Mouse (Mus musculus) bone marrow macrophage, adult 2 months (primary cell): ENCODE results near the gene Lgmn.

Source experiments
- CTCF ChIP-seq: IDR thresholded peaks from 2 replicates; pipeline ENCODE4 v1.5.1; 2012; ENCODE audit warnings: low read depth, mild to moderate bottlenecking, low read length, moderate library complexity
- POLR2A ChIP-seq: IDR thresholded peaks from 2 replicates; pipeline ENCODE4 v1.6.1; 2012; ENCODE audit warnings: mild to moderate bottlenecking, low read depth, low read length, borderline replicate concordance

GRCm38 (mm10) chr12:102348447-102348846, 91.2 kb downstream of the Lgmn start:
- TF ChIP-seq POLR2A (no peak), CTCF (no peak)
